Mouse (Mus musculus): ENCODE results near the gene Phlpp2.

The Phlpp2 gene

GRCm38 (mm10) chr8:109961693-109962367, 93.5 kb downstream of the Phlpp2 start, which contains the start of gene Marveld3:
TSS of gene Marveld3 (minus strand) at chr8:109962203.
- no peak for DNase-seq (ENCODE audit: low read depth, low spot score)

DNA sequence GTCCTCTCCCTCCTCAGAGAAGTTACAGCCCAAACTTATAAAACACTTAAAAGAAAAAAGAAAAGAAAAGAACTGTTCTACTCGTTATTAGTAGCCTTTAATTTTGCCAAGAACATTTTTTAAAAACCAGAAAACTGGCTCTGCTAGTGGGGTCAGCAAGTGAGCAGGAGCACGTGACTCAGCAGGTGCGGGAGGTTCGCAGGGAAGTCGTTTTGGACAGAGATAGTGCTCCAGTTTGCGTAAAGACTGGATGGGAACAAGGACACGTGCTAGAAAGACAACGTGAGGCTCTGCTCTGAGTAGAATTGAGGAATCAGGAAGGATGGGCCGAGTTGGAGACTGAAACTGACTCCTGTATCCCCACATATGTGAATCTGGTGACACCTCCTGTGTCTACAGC, 94.6 kb downstream of the Phlpp2 start:
- no peak for DNase-seq (ENCODE audit: low read depth, low spot score)

- DNase-seq (ENCODE audit: low read depth, low spot score), result no peak
Measured at GRCm38 (mm10) chr8:109963421-109963820, 95.1 kb downstream of the Phlpp2 start.

DNA sequence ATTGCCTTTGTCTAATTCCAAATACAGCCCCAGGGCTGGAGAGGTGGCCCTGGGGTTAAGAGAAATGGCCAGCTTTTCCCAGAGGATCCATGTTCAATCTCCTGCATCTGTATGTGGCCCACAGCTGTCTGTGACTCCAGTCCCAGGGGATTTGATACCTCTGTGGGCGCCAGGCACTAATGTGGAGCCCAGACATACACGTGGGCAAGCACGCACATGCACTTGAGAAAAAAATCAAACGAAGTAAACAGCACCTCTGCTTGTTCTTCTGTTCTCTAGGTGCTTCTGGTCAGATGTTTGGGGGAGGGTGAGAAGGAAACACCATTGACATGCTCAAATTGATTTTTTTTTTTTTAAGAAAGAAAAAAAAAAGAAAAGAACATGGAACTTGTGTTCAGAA, 95.8 kb downstream of the Phlpp2 start:
- DNase-seq (ENCODE audit: low read depth, low spot score), result no peak

- no peak for DNase-seq (ENCODE audit: low read depth, low spot score)
Measured at GRCm38 (mm10) chr8:109968837-109969236, 100.5 kb downstream of the Phlpp2 start.

- DNase-seq (ENCODE audit: low read depth, low spot score), result peak; percentile 73
Measured at GRCm38 (mm10) chr8:109970323-109970722, 102.0 kb downstream of the Phlpp2 start.

DNA sequence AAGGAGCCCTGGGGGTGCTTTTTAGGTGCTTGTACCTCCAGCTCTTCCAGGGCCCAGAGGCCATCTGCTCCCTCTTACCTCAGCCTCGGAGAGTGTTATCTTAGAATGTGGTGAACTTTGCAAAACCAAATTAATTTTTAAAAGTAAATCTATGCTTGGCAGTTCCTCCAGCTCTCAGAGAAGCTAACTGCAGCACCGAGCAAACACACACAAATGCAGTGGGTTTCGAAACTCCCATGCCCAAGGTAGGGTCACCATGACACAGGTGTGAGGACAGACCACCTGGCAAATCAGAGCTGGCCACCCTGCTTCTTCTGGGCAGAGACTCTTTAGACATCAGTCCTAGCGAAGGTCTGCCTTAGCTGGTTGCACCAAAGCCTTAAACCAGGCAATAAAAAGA, 104.6 kb downstream of the Phlpp2 start:
- no peak for DNase-seq (ENCODE audit: low read depth, low spot score)

GRCm38 (mm10) chr8:109979339-109979738, 111.0 kb downstream of the Phlpp2 start:
- no peak for DNase-seq (ENCODE audit: low read depth, low spot score)

DNA sequence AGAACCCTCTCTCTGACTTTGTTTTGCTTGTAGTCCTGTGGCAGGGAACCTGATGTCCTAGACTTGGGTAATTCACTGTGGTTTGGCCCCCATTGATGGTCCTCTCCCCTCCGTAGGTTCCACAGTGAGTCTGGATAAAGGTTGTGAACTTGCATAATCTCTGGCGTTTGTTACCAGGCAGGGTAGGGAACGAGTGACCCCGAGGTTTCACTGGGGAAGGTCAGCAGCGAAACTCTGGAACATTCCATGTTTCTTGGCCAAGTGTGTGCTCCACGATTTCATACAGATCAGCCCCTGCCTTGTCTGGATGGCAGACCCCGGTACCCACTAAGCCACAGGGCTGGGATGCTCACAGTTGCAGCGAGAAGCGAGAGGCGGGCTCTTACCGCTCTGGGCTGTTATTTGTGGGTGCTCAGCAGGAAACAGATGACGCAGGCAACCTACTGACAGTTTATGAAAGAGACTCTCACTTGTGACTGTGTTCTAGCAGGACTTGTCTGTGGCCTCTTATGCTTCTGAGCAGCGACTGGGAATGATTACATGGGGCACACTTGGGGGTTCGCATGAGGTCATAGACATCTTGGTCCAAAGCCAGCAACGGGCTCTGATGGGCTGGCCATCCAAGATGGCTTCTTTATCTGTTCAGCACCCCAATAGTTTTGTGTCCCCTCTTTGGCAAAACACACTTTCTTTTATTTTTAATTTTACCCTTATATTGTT, 114.2 kb downstream of the Phlpp2 start:
- no peak for DNase-seq (ENCODE audit: low read depth, low spot score)

DNA sequence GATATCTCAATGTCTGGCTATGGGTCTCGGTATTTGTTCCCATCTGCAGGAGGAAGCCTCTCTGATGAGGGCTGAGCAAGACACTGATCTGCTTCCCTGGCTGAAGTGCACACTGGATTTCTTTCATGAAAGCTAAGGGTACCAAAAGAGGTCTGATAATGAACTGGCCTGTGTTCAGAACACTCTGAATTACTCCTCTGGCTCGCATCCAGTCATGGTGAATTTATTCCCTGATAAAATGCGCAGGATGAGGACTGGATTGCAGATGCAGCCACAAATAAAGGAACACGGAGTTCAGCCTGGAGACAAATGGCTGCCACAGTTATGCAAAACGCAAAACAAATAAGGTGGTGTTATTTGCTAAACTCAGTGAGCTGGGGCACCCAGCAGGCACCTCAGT, 115.6 kb downstream of the Phlpp2 start:
- DNase-seq (ENCODE audit: low read depth, low spot score), result no peak

DNA sequence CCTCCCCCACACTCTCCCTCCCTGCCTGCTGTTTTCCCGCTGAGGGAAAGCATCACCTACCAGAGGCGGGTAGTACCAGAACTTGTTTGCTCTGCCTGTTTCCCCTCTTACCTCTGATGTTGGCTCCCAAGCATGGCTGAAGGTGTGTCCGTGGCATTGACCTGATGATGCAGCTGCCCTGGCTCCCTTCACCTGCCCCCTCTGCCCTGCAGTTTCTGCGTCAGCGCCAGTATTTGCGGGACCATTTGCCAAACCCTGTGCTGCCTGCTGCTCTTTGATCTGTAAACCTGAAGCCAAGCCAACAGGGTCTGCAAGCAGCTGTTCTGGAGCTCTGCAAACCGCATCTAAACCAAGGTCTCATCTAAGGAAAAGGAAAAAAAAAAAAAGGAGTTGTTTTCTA, 118.0 kb downstream of the Phlpp2 start:
- DNase-seq (ENCODE audit: low read depth, low spot score), result no peak

GRCm38 (mm10) chr8:109987776-109988175, 119.4 kb downstream of the Phlpp2 start:
- no peak for DNase-seq (ENCODE audit: low read depth, low spot score)

DNA sequence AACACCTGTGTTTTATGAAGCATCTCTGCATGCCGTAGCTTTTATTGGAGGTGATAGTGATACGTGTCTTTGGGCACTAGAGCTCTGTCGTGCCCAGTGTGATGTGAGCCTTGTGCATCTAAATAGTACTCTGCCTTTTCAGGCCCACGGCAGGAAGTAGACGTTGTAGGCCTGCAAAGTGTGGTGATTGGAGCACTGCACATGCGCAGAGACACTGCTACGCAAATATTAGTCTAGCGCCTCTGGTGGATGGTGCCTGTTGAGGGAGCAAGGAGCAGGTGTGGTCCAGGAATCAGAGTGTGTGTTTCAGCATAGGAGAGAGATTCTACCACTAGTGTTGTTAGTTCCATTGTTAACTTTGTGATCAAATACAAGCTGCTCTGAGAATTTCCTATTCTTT, 120.8 kb downstream of the Phlpp2 start:
- DNase-seq (ENCODE audit: low read depth, low spot score), result no peak

DNA sequence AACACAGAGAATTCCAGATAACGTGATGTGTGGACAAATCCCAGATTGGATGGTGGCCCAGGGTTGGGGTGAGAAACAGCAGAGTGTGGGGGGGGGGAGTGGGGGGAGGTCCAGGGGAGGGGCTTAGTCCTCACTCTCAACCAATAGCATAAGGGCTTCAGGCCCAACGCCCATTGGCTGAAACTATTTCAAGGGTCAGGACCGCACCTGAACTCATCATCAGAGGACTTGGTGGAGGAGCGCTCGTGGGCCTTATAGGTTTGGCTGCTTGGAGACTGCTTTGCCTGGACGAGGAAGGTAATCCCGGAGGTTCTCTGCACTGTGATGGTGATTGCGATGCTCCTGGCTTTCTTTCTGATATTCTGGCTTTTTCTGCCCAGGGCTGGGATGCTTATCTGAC, 121.9 kb downstream of the Phlpp2 start, which contains the start of gene Tat:
TSS of gene Tat (plus strand) at position 214 of the 400 bp plus-strand sequence.
- DNase-seq (ENCODE audit: low read depth, low spot score), result no peak

DNA sequence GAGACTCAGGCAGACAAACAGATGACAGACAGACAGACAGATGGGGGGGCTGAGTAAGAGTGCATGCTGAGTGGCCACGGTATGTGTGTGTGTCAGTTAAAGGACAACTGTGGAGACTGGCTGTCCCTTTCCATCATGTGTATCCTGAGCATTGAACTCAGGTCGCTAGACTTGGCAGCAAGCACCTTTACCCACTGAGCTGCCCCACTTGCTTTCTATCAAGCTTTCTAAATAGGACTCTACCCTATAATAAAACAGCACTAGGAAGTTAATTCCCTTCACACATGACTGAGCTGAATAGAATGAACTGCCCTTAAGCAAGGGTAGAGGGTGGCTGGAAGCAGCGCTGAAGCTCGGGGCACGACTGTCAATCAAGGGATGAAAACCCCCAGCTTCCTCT, 123.8 kb downstream of the Phlpp2 start:
- no peak for DNase-seq (ENCODE audit: low read depth, low spot score)

DNA sequence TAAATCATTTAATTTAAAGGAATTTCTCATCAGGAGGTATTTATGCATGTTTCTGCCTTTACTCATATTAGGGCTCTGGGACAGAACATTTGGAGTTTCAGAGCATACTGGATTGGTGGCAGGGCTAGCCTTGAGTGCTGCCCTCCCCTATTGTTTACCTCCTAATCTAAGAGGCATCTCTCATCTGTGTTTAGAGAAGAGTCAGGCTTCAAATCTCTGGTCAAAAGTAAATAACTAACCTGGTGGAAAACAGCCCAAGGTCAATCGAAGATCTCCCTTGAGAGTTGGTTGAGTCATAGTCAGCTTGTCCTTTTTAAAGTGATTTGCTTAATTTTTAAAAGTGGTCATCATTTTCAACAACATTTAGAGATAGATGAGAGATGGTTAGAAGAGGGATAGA, 124.6 kb downstream of the Phlpp2 start:
- no peak for DNase-seq (ENCODE audit: low read depth, low spot score)
